Mouse (Mus musculus) hindbrain, embryonic 13.5 days (tissue): ENCODE data around the gene Frmpd3. TPM values are rescaled to one million over a fixed set of nuclear protein-coding genes. Genes with fewer than 3 reads are reported as not detected.

Source experiments
- ATAC-seq: fragments of 200-750 bp; cut with Nextera tagmentation; 2 replicates; pipeline ENCODE4 v1.8.0; 2017; ENCODE audit warnings: moderate TSS enrichment; ENCODE audit not compliant: low FRiP score
- H3K27ac ChIP-seq: fragments of 300-500 bp; sonication (generic); 2 replicates; pipeline ENCODE4 v1.5.1; 2015; ENCODE audit warnings: inconsistent platforms, mild to moderate bottlenecking, moderate library complexity
- H3K27me3 ChIP-seq: fragments of 300-500 bp; sonication (generic); 2 replicates; pipeline ENCODE4 v1.6.1; 2015; ENCODE audit warnings: mild to moderate bottlenecking, inconsistent platforms
- H3K36me3 ChIP-seq: fragments of 300-500 bp; sonication (generic); 2 replicates; pipeline ENCODE4 v1.6.1; 2015; ENCODE audit warnings: mild to moderate bottlenecking, inconsistent platforms
- H3K4me1 ChIP-seq: fragments of 300-500 bp; sonication (generic); replicated peaks from 2 replicates; pipeline ENCODE4 v1.6.1; 2015; ENCODE audit warnings: inconsistent platforms
- H3K4me2 ChIP-seq: fragments of 300-500 bp; sonication (generic); 2 replicates; pipeline ENCODE4 v1.6.1; 2015; ENCODE audit warnings: inconsistent platforms, mild to moderate bottlenecking, moderate library complexity
- H3K4me3 ChIP-seq: fragments of 300-500 bp; sonication (generic); 2 replicates; pipeline ENCODE4 v1.5.1; 2015; ENCODE audit warnings: mild to moderate bottlenecking, inconsistent platforms
- H3K9ac ChIP-seq: fragments of 300-500 bp; sonication (generic); 2 replicates; pipeline ENCODE4 v1.6.1; 2015; ENCODE audit warnings: mild to moderate bottlenecking, inconsistent platforms
- H3K9me3 ChIP-seq: fragments of 300-500 bp; sonication (generic); 2 replicates; pipeline ENCODE4 v1.6.1; 2016; ENCODE audit warnings: inconsistent platforms
- WGBS: fragments of 180-500 bp; shearing (Covaris S2); methylation state at CpG from one replicate; pipeline ENCODE4 v1.1.7; 2015; 5-methylcytosine and 5-hydroxymethylcytosine counted together
- microRNA counts: library from miRNA; unstranded; fragments of <30 nt; microRNA quantifications from one replicate; lab custom pipeline; 2016
- microRNA-seq: library from miRNA; unstranded; fragments of <30 nt; microRNA quantifications from one replicate; pipeline ENCODE4, GENCODE M21; 2016
- polyA plus RNA-seq: library from polyadenylated mRNA; unstranded; fragments of >200 nt; fragmentation: Nextera tagmentation; extraction: Ambion mirVana; gene quantifications from 2 replicates; pipeline ENCODE4 v1.2.1, GENCODE M21; 2015

The Frmpd3 gene
- polyA plus RNA-seq, 1 experiment from 2014 or later, result 3.0 TPM

DNA sequence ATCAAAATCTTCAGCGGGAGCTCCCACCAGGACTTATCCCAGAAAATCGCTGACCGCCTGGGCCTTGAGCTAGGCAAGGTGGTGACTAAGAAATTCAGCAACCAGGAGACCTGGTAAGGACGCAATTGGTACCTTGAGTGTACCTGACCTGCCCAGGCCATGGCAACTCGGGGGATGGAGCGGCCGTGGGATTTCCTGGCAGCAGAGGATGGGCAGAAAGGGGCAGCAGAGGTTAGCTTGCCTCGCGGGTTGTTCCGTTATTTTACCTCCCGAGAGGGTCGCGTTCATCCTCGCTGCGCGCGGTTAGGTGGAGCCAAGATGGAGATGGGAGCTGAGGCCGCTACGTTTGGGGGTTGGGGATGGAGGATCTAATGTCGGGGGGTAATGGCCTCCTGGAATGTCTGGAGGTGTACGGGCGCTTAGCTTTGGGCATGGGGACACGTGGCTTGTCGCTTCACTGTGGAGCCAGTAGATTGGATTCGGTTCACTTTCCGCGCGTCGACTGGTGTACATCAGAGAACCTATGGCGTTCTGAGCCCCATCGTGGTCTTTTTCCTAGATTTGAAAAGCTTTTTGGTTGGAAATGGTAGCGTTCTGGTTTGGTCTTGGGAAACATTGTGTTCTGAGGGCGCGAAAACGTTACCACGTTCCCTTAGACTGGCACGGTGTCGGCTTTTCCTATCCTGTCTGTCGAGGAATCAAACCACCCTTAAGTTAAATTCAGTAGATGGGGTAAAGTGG lies 114.9 kb downstream of the Frmpd3 start:
- Histone ChIP-seq H3K4me2 (peak overlapping the region; percentile 54), H3K36me3 (no peaks in the 10 kb centered on the region), H3K9me3 (no peaks in the 10 kb centered on the region), H3K4me3 (peak overlapping the region; percentile 57), H3K27me3 (peaks cover 11% of the 10 kb centered on the region; the same call in 1 of the 2 replicates), H3K27ac (peak overlapping the region; percentile 60), H3K9ac (peak overlapping the region; percentile 68), H3K4me1 (peaks cover 3% of the 10 kb centered on the region; the same call in 1 of the 2 replicates)
- peak; percentile 66 for ATAC-seq
- 18% methylated on average over 39 of the region's 39 CpGs for WGBS

GRCm38 (mm10) chrX:140457502-140457901 lies 115.4 kb downstream of the Frmpd3 start:
- 20% methylated on average over 12 of the region's 12 CpGs for WGBS
- no peak overlapping the region for H3K27ac ChIP-seq
- peak overlapping the region; percentile 68; the same call in 1 of the 2 replicates for H3K9ac ChIP-seq
- peaks cover 3% of the 10 kb centered on the region; the same call in 1 of the 2 replicates for H3K4me1 ChIP-seq
- no peaks in the 10 kb centered on the region for H3K9me3 ChIP-seq
- peak; percentile 4; the same call in 1 of the 2 replicates for ATAC-seq
- peak overlapping the region; percentile 54 for H3K4me2 ChIP-seq
- H3K4me3 ChIP-seq, result peak overlapping the region; percentile 57
- H3K27me3 ChIP-seq, result peaks cover 11% of the 10 kb centered on the region; the same call in 1 of the 2 replicates
- H3K36me3 ChIP-seq, result no peaks in the 10 kb centered on the region

- no peak overlapping the region for H3K4me2 ChIP-seq
- no peak for ATAC-seq
- no peaks in the 10 kb centered on the region for H3K9me3 ChIP-seq
- no peaks in the 10 kb centered on the region; the same call in 1 of the 2 replicates for H3K27me3 ChIP-seq
- no peak overlapping the region for H3K4me3 ChIP-seq
- H3K27ac ChIP-seq, result no peak overlapping the region
- no peak overlapping the region for H3K9ac ChIP-seq
- H3K36me3 ChIP-seq, result peaks cover 8% of the 10 kb centered on the region; the same call in 1 of the 2 replicates
- WGBS, result 96% methylated on average over 6 of the region's 6 CpGs
- no peaks in the 10 kb centered on the region for H3K4me1 ChIP-seq
Observed at GRCm38 (mm10) chrX:140478231-140478630, 136.2 kb downstream of the Frmpd3 start.

GRCm38 (mm10) chrX:140479171-140479570 lies 137.1 kb downstream of the Frmpd3 start:
- no peaks in the 10 kb centered on the region for H3K9me3 ChIP-seq
- WGBS, result 60% methylated on average over 4 of the region's 5 CpGs
- ATAC-seq, result no peak

More at GRCm38 (mm10) chrX:140479171-140479570, 137.1 kb downstream of the Frmpd3 start:
- no peak overlapping the region for H3K9ac ChIP-seq
- no peaks in the 10 kb centered on the region; the same call in 1 of the 2 replicates for H3K27me3 ChIP-seq
- H3K36me3 ChIP-seq, result peaks cover 5% of the 10 kb centered on the region; the same call in 1 of the 2 replicates
- H3K4me1 ChIP-seq, result no peaks in the 10 kb centered on the region
- H3K27ac ChIP-seq, result no peak overlapping the region
- no peak overlapping the region for H3K4me2 ChIP-seq
- H3K4me3 ChIP-seq, result no peak overlapping the region

MicroRNA genes within 50 kb of the gene (microRNA counts, 519-probe panel; counts per million panel counts)
- 2,333 counts per million, percentile 18 among the panel's probes with 10 or more counts for microRNA mmu-miR-3475 (lab: Ali Mortazavi, UCI)

Small RNAs within 50 kb of the gene (microRNA-seq; reads per million reads assigned to microRNA genes)
- gene Mir3475, result 89.8 reads per million, percentile 49 among the genes with 10 or more reads in this experiment

Other genes starting within 250 kb of the Frmpd3 start
- gene Prps1, start 114.3 kb downstream of the Frmpd3 start, polyA plus RNA-seq, result 65.6 and 67.5 TPM in 2 replicates